Comparison of ENCODE assay signal across 8 mouse cellular contexts in genomic region chr8:84979599-84980421, GRCm38 (mm10). TPM values are rescaled to one million over a fixed set of nuclear protein-coding genes. Genes with fewer than 3 reads are reported as not detected.
DNase-seq lines count a peak whose midpoint lies in the region; ATAC-seq and TF ChIP-seq lines count a peak whose summit lies in the region.

No protein-coding gene starts in this region.

- H3K27me3 ChIP-seq in CH12.LX (replicated peaks) = no peaks in the 10 kb centered on the region
- H3K27me3 ChIP-seq in forebrain, embryonic 11.5 days (ENCODE audit: control insufficient read depth, insufficient read depth, low read length) = peaks cover 40% of the 10 kb centered on the region
- no peaks in the 10 kb centered on the region for H3K27me3 ChIP-seq in heart, embryonic 16.5 days (ENCODE audit: control insufficient read depth, insufficient read depth, low read length)
- peaks cover 21% of the 10 kb centered on the region; the same call in 1 of the 2 replicates for H3K27me3 ChIP-seq in liver, embryonic 15.5 days
- peaks cover 37% of the 10 kb centered on the region for H3K27me3 ChIP-seq in neural tube, embryonic 11.5 days (ENCODE audit: control insufficient read depth, insufficient read depth, low read length)
- no peaks in the 10 kb centered on the region for H3K27me3 ChIP-seq in stomach, postnatal 0 days (ENCODE audit: control insufficient read depth, insufficient read depth, low read length)

- ATAC-seq in forebrain, embryonic 11.5 days (replicated peaks; ENCODE audit: low FRiP score) = no peak; the same call in 1 of the 2 replicates
- ATAC-seq in heart, embryonic 16.5 days (replicated peaks; ENCODE audit: extremely low read depth, insufficient read depth, low FRiP score) = peak; percentile 18
- peak; percentile 33 for ATAC-seq in liver, embryonic 15.5 days (ENCODE audit: insufficient read depth)
- ATAC-seq in neural tube, embryonic 11.5 days (ENCODE audit: insufficient read depth, low FRiP score, low TSS enrichment) = 0 out of 2 replicates have a peak, but pooled peaks have one; percentile 11
- peak; percentile 81 for ATAC-seq in stomach, postnatal 0 days (ENCODE audit: low FRiP score, low TSS enrichment)

- H3K9me3 ChIP-seq in CH12.LX (replicated peaks; ENCODE audit: low read length) = no peaks in the 10 kb centered on the region
- no peaks in the 10 kb centered on the region for H3K9me3 ChIP-seq in forebrain, embryonic 11.5 days (ENCODE audit: control insufficient read depth, low read length)
- H3K9me3 ChIP-seq in heart, embryonic 16.5 days (replicated peaks; ENCODE audit: control insufficient read depth, low read length) = no peaks in the 10 kb centered on the region
- no peaks in the 10 kb centered on the region for H3K9me3 ChIP-seq in liver, embryonic 15.5 days (replicated peaks)
- H3K9me3 ChIP-seq in neural tube, embryonic 11.5 days (ENCODE audit: control insufficient read depth, low read length) = no peaks in the 10 kb centered on the region
- no peaks in the 10 kb centered on the region for H3K9me3 ChIP-seq in stomach, postnatal 0 days (ENCODE audit: control insufficient read depth, low read length)

- DNase-seq in CH12.LX (ENCODE audit: extremely low read depth) = peak; percentile 98
- peak; percentile 93 for DNase-seq in c-Kit-positive CD71-positive TER-119-negative erythroid progenitor cells, embryonic 14.5 days (ENCODE audit: low read depth)
- DNase-seq in forebrain, embryonic 11.5 days (ENCODE audit: low spot score) = peak; percentile 89
- DNase-seq in kidney, postnatal 36 days = peak; percentile 96 to 97
- DNase-seq in neural tube, embryonic 11.5 days (ENCODE audit: low spot score) = peak; percentile 84
- peak; percentile 97 for DNase-seq in stomach, postnatal 0 days (ENCODE audit: low spot score)

- H3K4me2 ChIP-seq in CH12.LX (ENCODE audit: insufficient read depth, low read depth, poor library complexity, severe bottlenecking) = peak overlapping the region; percentile 96
- peak overlapping the region; percentile 97 for H3K4me2 ChIP-seq in forebrain, embryonic 11.5 days (ENCODE audit: low read depth, low read length, severe bottlenecking)
- H3K4me2 ChIP-seq in heart, embryonic 16.5 days (ENCODE audit: low read depth, low read length) = peak overlapping the region; percentile 97
- peak overlapping the region; percentile 99 for H3K4me2 ChIP-seq in liver, embryonic 15.5 days
- H3K4me2 ChIP-seq in neural tube, embryonic 11.5 days (ENCODE audit: low read depth) = peak overlapping the region; percentile 51
- H3K4me2 ChIP-seq in stomach, postnatal 0 days (replicated peaks; ENCODE audit: low read depth) = peak overlapping the region; percentile 96

- peaks cover 20% of the 10 kb centered on the region for H3K79me2 ChIP-seq in CH12.LX (replicated peaks; ENCODE audit: control insufficient read depth, extremely low read depth, insufficient read depth, poor library complexity, severe bottlenecking)

- TF ChIP-seq CTCF in CH12.LX (conservative IDR thresholded peaks at IDR 0.05 in 1 of 2, IDR thresholded peaks at IDR 0.05 in 1 of 2; ENCODE audit: low read depth in 2 of 2, low read length in 2 of 2) = no peak
- no peak for TF ChIP-seq CTCF in stomach, postnatal 0 days (IDR thresholded peaks at IDR 0.05; ENCODE audit: low read depth)

- H3K4me1 ChIP-seq in CH12.LX (ENCODE audit: control insufficient read depth in 1 of 2, insufficient read depth in 2 of 2) = peaks cover 29 to 52% of the 10 kb centered on the region in 2 experiments
- H3K4me1 ChIP-seq in forebrain, embryonic 11.5 days (replicated peaks; ENCODE audit: control insufficient read depth, insufficient read depth, low read length) = peaks cover 36% of the 10 kb centered on the region
- H3K4me1 ChIP-seq in heart, embryonic 16.5 days (ENCODE audit: control insufficient read depth, insufficient read depth, low read length) = peaks cover 54% of the 10 kb centered on the region
- peaks cover 98% of the 10 kb centered on the region for H3K4me1 ChIP-seq in liver, embryonic 15.5 days (replicated peaks)
- peaks cover 39% of the 10 kb centered on the region for H3K4me1 ChIP-seq in neural tube, embryonic 11.5 days (ENCODE audit: control insufficient read depth, insufficient read depth, low read length)
- peaks cover 29% of the 10 kb centered on the region for H3K4me1 ChIP-seq in stomach, postnatal 0 days (replicated peaks; ENCODE audit: control insufficient read depth, insufficient read depth)

- peak overlapping the region; percentile 94 for H3K27ac ChIP-seq in CH12.LX (ENCODE audit: insufficient read depth, low read depth)
- H3K27ac ChIP-seq in forebrain, embryonic 11.5 days (ENCODE audit: low read depth, low read length) = no peak overlapping the region
- peak overlapping the region; percentile 94 for H3K27ac ChIP-seq in heart, embryonic 16.5 days (ENCODE audit: low read length)
- H3K27ac ChIP-seq in liver, embryonic 15.5 days (replicated peaks) = peak overlapping the region; percentile 97
- H3K27ac ChIP-seq in neural tube, embryonic 11.5 days (ENCODE audit: low read depth, low read length) = no peak overlapping the region
- peak overlapping the region; percentile 98 for H3K27ac ChIP-seq in stomach, postnatal 0 days (replicated peaks)

- in situ Hi-C loops in CH12.LX (cut with MboI; ENCODE audit: low pct_ligation_motif_present, low pct_unique_long_range_greater_than_20kb, low sequenced_read_pairs) = no loop called here

- dilution Hi-C loops in CH12.LX (cut with MboI; ENCODE audit: extremely low pct_ligation_motif_present, extremely low pct_unique_long_range_greater_than_20kb, low sequenced_read_pairs) = no loop called here

- WGBS in forebrain, embryonic 11.5 days = 2% methylated on average over 42 of the region's 42 CpGs
- WGBS in heart, embryonic 16.5 days = 3% methylated on average over 42 of the region's 42 CpGs
- 4% methylated on average over 42 of the region's 42 CpGs for WGBS in liver, embryonic 15.5 days (ENCODE audit: insufficient replicate concordance)
- WGBS in neural tube, embryonic 11.5 days = 4% methylated on average over 42 of the region's 42 CpGs
- WGBS in stomach, postnatal 0 days = 2% methylated on average over 31 of the region's 42 CpGs

- peak overlapping the region; percentile 87 for H3K9ac ChIP-seq in CH12.LX (ENCODE audit: insufficient read depth, low read depth)
- peak overlapping the region; percentile 41; the same call in 1 of the 2 replicates for H3K9ac ChIP-seq in forebrain, embryonic 11.5 days (ENCODE audit: low read length)
- H3K9ac ChIP-seq in heart, embryonic 16.5 days (ENCODE audit: low read length) = peak overlapping the region; percentile 73
- H3K9ac ChIP-seq in liver, embryonic 15.5 days = peak overlapping the region; percentile 74
- H3K9ac ChIP-seq in neural tube, embryonic 11.5 days (ENCODE audit: low read length) = no peak overlapping the region
- H3K9ac ChIP-seq in stomach, postnatal 0 days (ENCODE audit: low read length) = peak overlapping the region; percentile 66

- peak overlapping the region; percentile 51 to 94 (median 68) for H3K4me3 ChIP-seq in CH12.LX (replicated peaks in 1 of 3; ENCODE audit: low read depth in 2 of 3, low read length in 2 of 3, poor library complexity in 1 of 3)
- peak overlapping the region; percentile 25 for H3K4me3 ChIP-seq in forebrain, embryonic 11.5 days (ENCODE audit: low read depth, low read length)
- H3K4me3 ChIP-seq in heart, embryonic 16.5 days (ENCODE audit: low read length) = peak overlapping the region; percentile 73
- peak overlapping the region; percentile 85 for H3K4me3 ChIP-seq in liver, embryonic 15.5 days (replicated peaks)
- H3K4me3 ChIP-seq in neural tube, embryonic 11.5 days (ENCODE audit: low read depth, low read length) = peak overlapping the region; percentile 26
- peak overlapping the region; percentile 80 for H3K4me3 ChIP-seq in stomach, postnatal 0 days (ENCODE audit: low read depth, low read length)

- peaks cover 6 to 8% of the 10 kb centered on the region in 2 experiments for H3K36me3 ChIP-seq in CH12.LX (replicated peaks in 1 of 2; ENCODE audit: control insufficient read depth in 1 of 2, insufficient read depth in 1 of 2, low read length in 1 of 2)
- H3K36me3 ChIP-seq in forebrain, embryonic 11.5 days (ENCODE audit: control insufficient read depth, insufficient read depth, low read length) = no peaks in the 10 kb centered on the region
- no peaks in the 10 kb centered on the region for H3K36me3 ChIP-seq in heart, embryonic 16.5 days (ENCODE audit: control insufficient read depth, insufficient read depth)
- peaks cover 9% of the 10 kb centered on the region for H3K36me3 ChIP-seq in liver, embryonic 15.5 days (replicated peaks)
- no peaks in the 10 kb centered on the region for H3K36me3 ChIP-seq in neural tube, embryonic 11.5 days (ENCODE audit: control insufficient read depth, insufficient read depth, low read length)
- no peaks in the 10 kb centered on the region for H3K36me3 ChIP-seq in stomach, postnatal 0 days (ENCODE audit: control insufficient read depth, insufficient read depth, low read length)

- TF ChIP-seq EP300 in CH12.LX (IDR thresholded peaks at IDR 0.05; ENCODE audit: low read length) = no peak
- TF ChIP-seq EP300 in stomach, postnatal 0 days (optimal IDR thresholded peaks at IDR 0.05) = no peak

- peak; percentile 62 for TF ChIP-seq POLR2A in CH12.LX (IDR thresholded peaks at IDR 0.05; ENCODE audit: low read depth, low read length)

- TF ChIP-seq RAD21 in CH12.LX (IDR thresholded peaks at IDR 0.05; ENCODE audit: low read depth, low read length) = no peak

RNA-seq across cellular contexts. Expression of gene Junb, which starts 1.3 kb away (rescaled TPM):
- total RNA-seq in CH12.LX (2012; rRNA removed) = 226 and 342 TPM in 2 replicates
- 175 and 217 TPM in 2 replicates for total RNA-seq in CH12.LX (2014; rRNA removed)
- polyA plus RNA-seq in CH12.LX (2012; ENCODE audit: insufficient read length, low read depth) = 63.4 and 66.4 TPM in 2 replicates
- 5.2 and 5.8 TPM in 2 replicates for polyA plus RNA-seq in forebrain, embryonic 11.5 days (2014; fragmentation: Nextera tagmentation; extraction: Ambion mirVana)
- polyA plus RNA-seq in heart, embryonic 16.5 days (2015; fragmentation: Nextera tagmentation; extraction: Ambion mirVana) = 11.7 and 15.3 TPM in 2 replicates
- 18.2 and 22.1 TPM in 2 replicates for polyA plus RNA-seq in liver, embryonic 15.5 days (2015; fragmentation: Nextera tagmentation; extraction: Ambion mirVana)
- polyA plus RNA-seq in neural tube, embryonic 11.5 days (2014; fragmentation: Nextera tagmentation; extraction: Ambion mirVana) = 6.2 and 6.9 TPM in 2 replicates
- 88.5 and 95.9 TPM in 2 replicates for polyA plus RNA-seq in stomach, postnatal 0 days (2015; fragmentation: Nextera tagmentation; extraction: Ambion mirVana)

RNA-seq across cellular contexts. Expression of gene Rnaseh2a, which starts 10.2 kb away (rescaled TPM):
- total RNA-seq in CH12.LX (2012; rRNA removed) (104 and 115 TPM in 2 replicates), CH12.LX (2014; rRNA removed) (71.6 and 76.2 TPM in 2 replicates)
- 83.1 and 88.1 TPM in 2 replicates for polyA plus RNA-seq in CH12.LX (2012; ENCODE audit: insufficient read length, low read depth)
- polyA plus RNA-seq in forebrain, embryonic 11.5 days (2014; fragmentation: Nextera tagmentation; extraction: Ambion mirVana) = 128 and 147 TPM in 2 replicates
- polyA plus RNA-seq in heart, embryonic 16.5 days (2015; fragmentation: Nextera tagmentation; extraction: Ambion mirVana) = 80.2 and 82.7 TPM in 2 replicates
- polyA plus RNA-seq in liver, embryonic 15.5 days (2015; fragmentation: Nextera tagmentation; extraction: Ambion mirVana) = 101 TPM in 2 replicates
- 92.9 and 116 TPM in 2 replicates for polyA plus RNA-seq in neural tube, embryonic 11.5 days (2014; fragmentation: Nextera tagmentation; extraction: Ambion mirVana)
- polyA plus RNA-seq in stomach, postnatal 0 days (2015; fragmentation: Nextera tagmentation; extraction: Ambion mirVana) = 79.4 and 80.1 TPM in 2 replicates

RNA-seq across cellular contexts. Expression of gene Prdx2, which starts 10.4 kb away (rescaled TPM):
- total RNA-seq in CH12.LX (2012; rRNA removed) = 218 and 231 TPM in 2 replicates
- 231 and 232 TPM in 2 replicates for total RNA-seq in CH12.LX (2014; rRNA removed)
- polyA plus RNA-seq in CH12.LX (2012; ENCODE audit: insufficient read length, low read depth) = 158 and 159 TPM in 2 replicates
- polyA plus RNA-seq in forebrain, embryonic 11.5 days (2014; fragmentation: Nextera tagmentation; extraction: Ambion mirVana) = 1,226 and 1,312 TPM in 2 replicates
- polyA plus RNA-seq in heart, embryonic 16.5 days (2015; fragmentation: Nextera tagmentation; extraction: Ambion mirVana) = 591 and 662 TPM in 2 replicates
- polyA plus RNA-seq in liver, embryonic 15.5 days (2015; fragmentation: Nextera tagmentation; extraction: Ambion mirVana) = 1,960 and 2,082 TPM in 2 replicates
- 1,335 and 1,358 TPM in 2 replicates for polyA plus RNA-seq in neural tube, embryonic 11.5 days (2014; fragmentation: Nextera tagmentation; extraction: Ambion mirVana)
- 370 and 376 TPM in 2 replicates for polyA plus RNA-seq in stomach, postnatal 0 days (2015; fragmentation: Nextera tagmentation; extraction: Ambion mirVana)

RNA-seq across cellular contexts. Expression of gene Gm49661, which starts 10.6 kb away (rescaled TPM):
- total RNA-seq in CH12.LX (2012; rRNA removed) (1.8 and 3.1 TPM in 2 replicates), CH12.LX (2014; rRNA removed) (not detected in 2 replicates)
- polyA plus RNA-seq in CH12.LX (2012; ENCODE audit: insufficient read length, low read depth) = not detected in 2 replicates
- polyA plus RNA-seq in forebrain, embryonic 11.5 days (2014; fragmentation: Nextera tagmentation; extraction: Ambion mirVana) = not detected in 2 replicates
- not detected in 2 replicates for polyA plus RNA-seq in heart, embryonic 16.5 days (2015; fragmentation: Nextera tagmentation; extraction: Ambion mirVana)
- polyA plus RNA-seq in liver, embryonic 15.5 days (2015; fragmentation: Nextera tagmentation; extraction: Ambion mirVana) = not detected in 2 replicates
- not detected in 2 replicates for polyA plus RNA-seq in neural tube, embryonic 11.5 days (2014; fragmentation: Nextera tagmentation; extraction: Ambion mirVana)
- not detected in 2 replicates for polyA plus RNA-seq in stomach, postnatal 0 days (2015; fragmentation: Nextera tagmentation; extraction: Ambion mirVana)

RNA-seq across cellular contexts. Expression of gene Hook2, which starts 10.6 kb away (rescaled TPM):
- total RNA-seq in CH12.LX (2012; rRNA removed) = 17.6 and 24.7 TPM in 2 replicates
- total RNA-seq in CH12.LX (2014; rRNA removed) = 7.1 TPM in 2 replicates
- polyA plus RNA-seq in CH12.LX (2012; ENCODE audit: insufficient read length, low read depth) = 9.8 and 11.7 TPM in 2 replicates
- 14.8 and 15.5 TPM in 2 replicates for polyA plus RNA-seq in forebrain, embryonic 11.5 days (2014; fragmentation: Nextera tagmentation; extraction: Ambion mirVana)
- polyA plus RNA-seq in heart, embryonic 16.5 days (2015; fragmentation: Nextera tagmentation; extraction: Ambion mirVana) = 8.9 and 9.1 TPM in 2 replicates
- 6.5 and 8.6 TPM in 2 replicates for polyA plus RNA-seq in liver, embryonic 15.5 days (2015; fragmentation: Nextera tagmentation; extraction: Ambion mirVana)
- polyA plus RNA-seq in neural tube, embryonic 11.5 days (2014; fragmentation: Nextera tagmentation; extraction: Ambion mirVana) = 10.5 and 12.9 TPM in 2 replicates
- 28.8 and 30.9 TPM in 2 replicates for polyA plus RNA-seq in stomach, postnatal 0 days (2015; fragmentation: Nextera tagmentation; extraction: Ambion mirVana)

Comparison
In these comparisons a context has a peak if more than half of its experiments do, and no peak if none do; other contexts are left out.
1. H3K27ac ChIP-seq: peak in CH12.LX (single experiment), heart, embryonic 16.5 days (single experiment), liver, embryonic 15.5 days (single experiment) and stomach, postnatal 0 days (single experiment); none in forebrain, embryonic 11.5 days (single experiment) and neural tube, embryonic 11.5 days (single experiment).
2. H3K4me3 ChIP-seq: peak in every context shown above with its lines; median percentile 85 in liver, embryonic 15.5 days; 80 in stomach, postnatal 0 days; 73 in heart, embryonic 16.5 days; 68 in CH12.LX; 26 in neural tube, embryonic 11.5 days; 25 in forebrain, embryonic 11.5 days.
3. Peak in every context shown above with its lines, with median percentiles within 50 percentile points of each other: DNase-seq and H3K4me2 ChIP-seq.